Mouse (Mus musculus) C2C12 (cell line): ENCODE data around the gene Phox2b. TPM values are rescaled to one million over a fixed set of nuclear protein-coding genes. Genes with fewer than 3 reads are reported as not detected.

Experiments used
- H3K27me3 ChIP-seq: one replicate; pipeline ENCODE4 v1.6.1; 2011; ENCODE audit not compliant: control insufficient read depth, insufficient read depth, insufficient read length
- H3K36me3 ChIP-seq: one replicate; pipeline ENCODE4 v1.6.1; 2011; ENCODE audit not compliant: control insufficient read depth, insufficient read depth
- H3K4me3 ChIP-seq: one replicate; pipeline ENCODE4 v1.5.1; 2011; ENCODE audit warnings: mild to moderate bottlenecking, control low read depth; ENCODE audit not compliant: poor library complexity, insufficient read depth, severe bottlenecking
- H3K79me2 ChIP-seq: one replicate; pipeline ENCODE4 v1.6.1; 2011; ENCODE audit not compliant: control insufficient read depth, insufficient read depth
- H3K79me3 ChIP-seq: one replicate; pipeline ENCODE4 v1.6.1; 2011; ENCODE audit warnings: low read depth, control low read depth
- H3ac ChIP-seq: one replicate; pipeline ENCODE3; 2011; ENCODE audit warnings: low read depth; ENCODE audit not compliant: control insufficient read depth, insufficient read length
- CEBPB ChIP-seq: IDR thresholded peaks from one replicate; pipeline ENCODE4 v1.6.1; 2011; ENCODE audit warnings: low read depth, mild to moderate bottlenecking, control low read depth, moderate library complexity
- CTCF ChIP-seq: IDR thresholded peaks from one replicate; pipeline ENCODE4 v1.5.1; 2011; ENCODE audit not compliant: control insufficient read depth, insufficient read depth, insufficient read length
- FOSL1 ChIP-seq: IDR thresholded peaks from one replicate; pipeline ENCODE4 v1.8.0; 2011; ENCODE audit warnings: mild to moderate bottlenecking, low read length; ENCODE audit not compliant: poor library complexity, insufficient read depth, severe bottlenecking
- MAX ChIP-seq: IDR thresholded peaks from one replicate; pipeline ENCODE4 v1.6.1; 2011; ENCODE audit warnings: mild to moderate bottlenecking, control low read depth
- MYOD1 ChIP-seq: IDR thresholded peaks from one replicate; pipeline ENCODE4 v1.6.1; 2011; ENCODE audit warnings: low read depth; ENCODE audit not compliant: control insufficient read depth, insufficient read length
- MYOG ChIP-seq: IDR thresholded peaks from one replicate; pipeline ENCODE4 v1.6.1; 2011; ENCODE audit not compliant: control insufficient read depth, insufficient read length; ENCODE audit errors: extremely low read depth
- USF1 ChIP-seq: IDR thresholded peaks from one replicate; pipeline ENCODE4 v1.6.1; 2011; ENCODE audit warnings: low read depth, mild to moderate bottlenecking, control low read depth, moderate library complexity
- polyA plus RNA-seq: library from polyadenylated mRNA; unstranded; fragments of >200 nt; fragmentation: generic; extraction: Trizol; gene quantifications from one replicate; pipeline ENCODE4 v1.2.1, GENCODE M21; 2012; ENCODE audit warnings: missing spikeins

The Phox2b gene
- polyA plus RNA-seq, 1 experiment = not detected

DNA sequence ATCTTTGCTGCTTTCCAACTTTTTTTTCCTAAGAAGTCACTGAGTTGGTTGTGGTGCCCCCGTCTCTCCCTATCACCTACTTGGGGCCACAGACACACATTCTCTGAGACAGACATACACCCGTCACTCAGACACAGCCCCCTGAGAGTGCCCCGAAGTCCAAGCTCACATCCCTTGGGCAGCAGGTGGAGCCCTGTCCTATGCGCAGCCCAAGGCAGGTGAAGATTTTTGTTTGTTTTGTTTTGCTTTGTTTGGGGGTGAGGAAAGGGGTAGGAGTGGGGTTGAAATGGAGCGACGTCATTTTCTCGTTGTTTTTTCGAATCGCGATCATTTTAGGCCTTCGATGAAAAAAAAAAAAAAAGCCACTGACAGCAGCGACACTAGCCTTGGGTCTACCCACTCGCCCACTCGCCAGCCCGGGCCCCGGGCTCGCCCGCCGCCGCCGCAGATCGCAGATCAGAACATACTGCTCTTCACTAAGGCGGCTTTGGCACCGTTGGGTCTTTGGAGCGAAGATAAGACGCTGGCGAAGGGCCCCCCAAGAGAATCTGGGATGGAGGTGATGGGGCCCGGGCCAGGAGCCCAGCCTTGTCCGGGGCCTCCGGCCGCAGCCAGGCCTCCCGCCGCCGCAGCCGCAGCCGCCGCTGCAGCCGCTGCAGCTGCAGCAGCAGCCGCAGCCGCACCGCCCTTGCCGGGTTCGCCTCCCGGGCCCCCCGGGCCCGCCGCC lies 3.3 kb downstream of the Phox2b start:
- Histone ChIP-seq H3K27me3 (peaks cover 25% of the 10 kb centered on the region), H3K79me2 (no peaks in the 10 kb centered on the region), H3K4me3 (no peak overlapping the region), H3K79me3 (no peaks in the 10 kb centered on the region), H3ac (no peak overlapping the region), H3K36me3 (no peaks in the 10 kb centered on the region)
- no peak for TF ChIP-seq CTCF
- TF ChIP-seq USF1 = no peak
- no peak for TF ChIP-seq CEBPB
- TF ChIP-seq MYOD1 = no peak
- TF ChIP-seq FOSL1 = no peak
- TF ChIP-seq MAX = no peak
- no peak for TF ChIP-seq MYOG

DNA sequence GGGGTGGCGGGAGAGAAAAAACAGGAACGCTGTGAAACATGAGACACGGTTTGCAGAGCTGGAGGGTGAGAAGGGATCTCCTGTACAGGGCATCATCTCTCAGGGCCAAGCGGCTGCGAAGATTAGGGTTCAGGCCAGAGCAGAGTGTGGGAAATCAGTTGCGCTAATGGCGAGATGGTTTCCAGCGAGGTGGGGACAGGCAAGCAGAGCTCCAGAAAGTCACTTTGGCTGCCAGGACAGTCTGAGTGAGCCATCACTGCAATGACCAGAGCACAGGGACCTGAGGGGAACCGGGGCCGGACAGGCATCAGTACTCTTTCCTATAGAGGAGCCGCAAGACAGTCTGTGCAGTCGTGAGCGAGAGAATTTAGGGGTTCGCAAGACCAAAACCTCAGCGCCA lies 3.9 kb downstream of the Phox2b start:
- Histone ChIP-seq H3ac (no peak overlapping the region), H3K79me2 (no peaks in the 10 kb centered on the region), H3K36me3 (no peaks in the 10 kb centered on the region), H3K4me3 (no peak overlapping the region), H3K79me3 (no peaks in the 10 kb centered on the region), H3K27me3 (peaks cover 25% of the 10 kb centered on the region)
- no peak for TF ChIP-seq CTCF
- no peak for TF ChIP-seq MAX
- no peak for TF ChIP-seq CEBPB
- no peak for TF ChIP-seq FOSL1
- no peak for TF ChIP-seq MYOG
- TF ChIP-seq MYOD1 = no peak

DNA sequence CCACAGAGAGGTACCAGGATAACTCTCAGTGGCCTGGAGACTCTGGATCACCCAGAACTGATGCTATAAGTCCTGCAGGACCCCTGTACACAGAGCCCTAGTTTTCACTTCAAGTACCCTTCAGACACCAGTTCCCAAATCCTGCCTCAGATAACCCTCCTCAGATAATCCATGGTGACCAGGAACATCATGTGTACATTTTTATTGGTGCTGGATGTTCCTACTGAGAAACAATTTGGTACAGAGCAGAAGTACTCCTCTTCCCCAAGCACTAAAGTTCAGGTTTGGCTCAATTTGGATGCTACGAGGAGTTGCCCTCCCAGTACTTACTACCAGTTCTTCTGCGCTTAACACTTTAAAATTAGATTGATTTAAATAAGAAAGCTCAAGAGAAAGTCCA lies 5.1 kb downstream of the Phox2b start:
- Histone ChIP-seq H3K36me3 (no peaks in the 10 kb centered on the region), H3K4me3 (no peak overlapping the region), H3K27me3 (peaks cover 25% of the 10 kb centered on the region), H3ac (no peak overlapping the region), H3K79me2 (no peaks in the 10 kb centered on the region), H3K79me3 (no peaks in the 10 kb centered on the region)
- TF ChIP-seq MYOD1 = no peak
- no peak for TF ChIP-seq FOSL1
- TF ChIP-seq MAX = no peak

DNA sequence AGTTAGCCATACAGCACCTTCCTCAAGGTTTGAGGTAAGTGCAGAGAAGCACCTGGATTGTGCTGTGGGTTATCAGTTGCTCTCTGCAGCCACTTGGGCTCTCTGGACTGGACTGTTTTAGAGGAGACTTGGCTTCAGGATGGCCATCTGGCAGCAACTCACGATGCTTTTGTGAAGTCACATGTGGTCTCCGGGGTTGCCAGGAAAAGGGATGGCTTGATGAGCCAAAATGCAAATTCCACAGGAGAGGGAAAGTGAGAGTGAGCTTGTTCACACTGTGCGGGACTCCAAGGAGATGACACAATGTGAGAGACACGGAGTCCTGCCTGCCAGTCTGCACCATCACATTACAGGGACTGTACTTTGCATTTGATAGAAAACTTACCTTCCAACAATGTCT lies 7.3 kb downstream of the Phox2b start:
- Histone ChIP-seq H3K27me3 (peaks cover 11% of the 10 kb centered on the region), H3K79me3 (no peaks in the 10 kb centered on the region), H3K4me3 (no peak overlapping the region), H3K36me3 (no peaks in the 10 kb centered on the region), H3K79me2 (no peaks in the 10 kb centered on the region), H3ac (no peak overlapping the region)
- TF ChIP-seq FOSL1 (no peak), MAX (no peak), MYOD1 (no peak), CEBPB (no peak), USF1 (no peak), MYOG (no peak), CTCF (no peak)

DNA sequence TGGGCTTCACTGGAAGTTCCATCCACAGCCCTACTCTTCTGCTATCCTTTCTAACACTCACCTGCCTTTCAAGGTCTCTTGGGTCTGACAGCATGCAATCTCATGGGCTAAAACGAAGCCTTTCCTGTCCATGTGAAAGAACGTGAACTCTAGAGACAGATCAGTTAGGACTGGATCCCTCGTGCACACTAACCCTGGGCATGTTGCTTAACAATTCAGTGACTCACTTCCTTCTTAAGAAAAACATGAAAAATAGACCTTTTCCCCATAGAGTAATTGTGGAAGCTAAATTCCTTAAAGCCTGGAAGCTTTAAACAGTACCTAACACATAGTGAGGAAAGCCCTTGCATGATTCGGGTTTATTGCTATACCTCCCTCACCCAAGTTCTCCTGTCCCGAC lies 8.2 kb downstream of the Phox2b start:
- no peak overlapping the region for H3K4me3 ChIP-seq
- H3K36me3 ChIP-seq = no peaks in the 10 kb centered on the region
- H3ac ChIP-seq = no peak overlapping the region
- H3K79me2 ChIP-seq = no peaks in the 10 kb centered on the region
- H3K27me3 ChIP-seq = peaks cover 3% of the 10 kb centered on the region
- H3K79me3 ChIP-seq = no peaks in the 10 kb centered on the region
- TF ChIP-seq CTCF = no peak
- TF ChIP-seq MYOG = no peak
- TF ChIP-seq USF1 = no peak
- TF ChIP-seq MYOD1 = no peak
- TF ChIP-seq MAX = no peak
- no peak for TF ChIP-seq FOSL1
- no peak for TF ChIP-seq CEBPB

DNA sequence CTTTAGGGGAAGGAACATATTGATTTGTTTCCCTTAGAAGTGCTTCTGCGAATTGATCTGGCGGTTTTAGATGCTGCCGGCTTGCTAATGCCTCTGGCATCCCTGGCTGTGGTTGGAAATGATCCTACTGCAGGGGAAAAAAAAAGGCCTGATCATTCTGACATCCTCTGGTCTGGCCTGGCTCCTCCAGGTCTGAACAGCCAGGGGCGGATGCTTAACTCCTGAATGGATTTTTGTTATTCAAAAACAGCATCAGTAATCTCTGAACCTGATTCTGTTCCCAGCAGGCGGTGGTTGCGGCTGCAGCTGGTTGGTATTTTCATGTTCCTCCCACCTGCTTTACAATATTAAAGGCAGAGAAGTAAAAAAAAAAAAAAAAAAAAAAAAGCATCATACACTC lies 16.0 kb downstream of the Phox2b start:
- H3K27me3 ChIP-seq = no peaks in the 10 kb centered on the region
- H3K36me3 ChIP-seq = no peaks in the 10 kb centered on the region
- H3ac ChIP-seq = no peak overlapping the region
- no peaks in the 10 kb centered on the region for H3K79me3 ChIP-seq
- TF ChIP-seq FOSL1 = no peak
- TF ChIP-seq CEBPB = no peak
- no peak for TF ChIP-seq MYOD1
- TF ChIP-seq MYOG = no peak
- H3K4me3 ChIP-seq = no peak overlapping the region
- H3K79me2 ChIP-seq = no peaks in the 10 kb centered on the region
